Mouse (Mus musculus): Measurements from ENCODE around the gene Syndig1l. TPM values are rescaled to one million over a fixed set of nuclear protein-coding genes. Genes with fewer than 3 reads are reported as not detected.
A peak's percentile ranks its signal among the peaks of the same experiment; 100 is the strongest.

Syndig1l gene
- polyA plus RNA-seq, 1 experiment from 2014 or later = not detected

GRCm38 (mm10) chr12:84670555-84670954 is 28.1 kb downstream of the Syndig1l start:
- DNase-seq (ENCODE audit: low spot score) (no peak), ATAC-seq (ENCODE audit: low FRiP score, low TSS enrichment) (no peak)
- Histone ChIP-seq H3K27ac (replicated peaks) (no peak overlapping the region), H3K9me3 (ENCODE audit: control insufficient read depth, low read length) (no peaks in the 10 kb centered on the region), H3K9ac (ENCODE audit: low read length) (no peak overlapping the region), H3K27me3 (ENCODE audit: control insufficient read depth, insufficient read depth, low read length) (no peaks in the 10 kb centered on the region), H3K36me3 (ENCODE audit: control insufficient read depth, insufficient read depth, low read length) (no peaks in the 10 kb centered on the region), H3K4me1 (replicated peaks; ENCODE audit: control insufficient read depth, insufficient read depth) (no peaks in the 10 kb centered on the region), H3K4me2 (replicated peaks; ENCODE audit: low read depth) (no peak overlapping the region), H3K4me3 (ENCODE audit: low read depth, low read length) (no peak overlapping the region)
- TF ChIP-seq CTCF (IDR thresholded peaks at IDR 0.05; ENCODE audit: low read depth) (peak; percentile 43), EP300 (optimal IDR thresholded peaks at IDR 0.05) (no peak)
- 88% methylated on average over 3 of the region's 3 CpGs for WGBS

GRCm38 (mm10) chr12:84653912-84654311 is 44.7 kb downstream of the Syndig1l start:
- no peak overlapping the region for H3K4me2 ChIP-seq (replicated peaks; ENCODE audit: low read depth)
- H3K27ac ChIP-seq (replicated peaks) = no peak overlapping the region
- no peaks in the 10 kb centered on the region for H3K27me3 ChIP-seq (ENCODE audit: control insufficient read depth, insufficient read depth, low read length)
- H3K9ac ChIP-seq (ENCODE audit: low read length) = no peak overlapping the region
- ATAC-seq (ENCODE audit: low FRiP score, low TSS enrichment) (no peak), DNase-seq (ENCODE audit: low spot score) (peak; percentile 54)
- 22% methylated on average over 3 of the region's 3 CpGs for WGBS
- no peaks in the 10 kb centered on the region for H3K9me3 ChIP-seq (ENCODE audit: control insufficient read depth, low read length)
- no peak overlapping the region for H3K4me3 ChIP-seq (ENCODE audit: low read depth, low read length)
- H3K36me3 ChIP-seq (ENCODE audit: control insufficient read depth, insufficient read depth, low read length) = no peaks in the 10 kb centered on the region
- H3K4me1 ChIP-seq (replicated peaks; ENCODE audit: control insufficient read depth, insufficient read depth) = no peaks in the 10 kb centered on the region
- TF ChIP-seq CTCF (IDR thresholded peaks at IDR 0.05; ENCODE audit: low read depth) (peak; percentile 98), EP300 (optimal IDR thresholded peaks at IDR 0.05) (no peak)

GRCm38 (mm10) chr12:84650234-84650633 is 48.4 kb downstream of the Syndig1l start:
- WGBS = 84% methylated on average over 13 of the region's 13 CpGs
- TF ChIP-seq EP300 (optimal IDR thresholded peaks at IDR 0.05) (no peak), CTCF (IDR thresholded peaks at IDR 0.05; ENCODE audit: low read depth) (no peak)

GRCm38 (mm10) chr12:84640654-84641053 is 58.0 kb downstream of the Syndig1l start, which contains the start of gene Vrtn:
Gene Vrtn (plus strand): TSS chr12:84641019.
- WGBS = 9% methylated on average over 9 of the region's 9 CpGs
- Histone ChIP-seq H3K9me3 (ENCODE audit: control insufficient read depth, low read length) (no peaks in the 10 kb centered on the region), H3K36me3 (ENCODE audit: control insufficient read depth, insufficient read depth, low read length) (no peaks in the 10 kb centered on the region), H3K27ac (replicated peaks) (no peak within 1 kb of the TSS), H3K4me1 (replicated peaks; ENCODE audit: control insufficient read depth, insufficient read depth) (no peaks in the 10 kb centered on the region), H3K27me3 (ENCODE audit: control insufficient read depth, insufficient read depth, low read length) (no peaks in the 10 kb centered on the region), H3K4me2 (replicated peaks; ENCODE audit: low read depth) (no peak within 1 kb of the TSS), H3K9ac (ENCODE audit: low read length) (no peak within 1 kb of the TSS), H3K4me3 (ENCODE audit: low read depth, low read length) (no peak within 1 kb of the TSS)
- DNase-seq (ENCODE audit: low spot score) (no peak), ATAC-seq (ENCODE audit: low FRiP score, low TSS enrichment) (no peak)
- TF ChIP-seq EP300 (optimal IDR thresholded peaks at IDR 0.05) = no peak

More at GRCm38 (mm10) chr12:84650234-84650633, 48.4 kb downstream of the Syndig1l start:
- Histone ChIP-seq H3K27ac (replicated peaks) (no peak overlapping the region), H3K9ac (ENCODE audit: low read length) (no peak overlapping the region), H3K4me2 (replicated peaks; ENCODE audit: low read depth) (no peak overlapping the region), H3K9me3 (ENCODE audit: control insufficient read depth, low read length) (no peaks in the 10 kb centered on the region), H3K36me3 (ENCODE audit: control insufficient read depth, insufficient read depth, low read length) (no peaks in the 10 kb centered on the region), H3K4me1 (replicated peaks; ENCODE audit: control insufficient read depth, insufficient read depth) (no peaks in the 10 kb centered on the region), H3K4me3 (ENCODE audit: low read depth, low read length) (no peak overlapping the region), H3K27me3 (ENCODE audit: control insufficient read depth, insufficient read depth, low read length) (no peaks in the 10 kb centered on the region)
- DNase-seq (ENCODE audit: low spot score) (no peak), ATAC-seq (ENCODE audit: low FRiP score, low TSS enrichment) (no peak)

GRCm38 (mm10) chr12:84640253-84640652 is 58.4 kb downstream of the Syndig1l start:
- ATAC-seq (ENCODE audit: low FRiP score, low TSS enrichment) = no peak
- Histone ChIP-seq H3K9me3 (ENCODE audit: control insufficient read depth, low read length) (no peaks in the 10 kb centered on the region), H3K4me3 (ENCODE audit: low read depth, low read length) (no peak overlapping the region), H3K27me3 (ENCODE audit: control insufficient read depth, insufficient read depth, low read length) (no peaks in the 10 kb centered on the region), H3K36me3 (ENCODE audit: control insufficient read depth, insufficient read depth, low read length) (no peaks in the 10 kb centered on the region), H3K9ac (ENCODE audit: low read length) (no peak overlapping the region), H3K4me1 (replicated peaks; ENCODE audit: control insufficient read depth, insufficient read depth) (no peaks in the 10 kb centered on the region), H3K27ac (replicated peaks) (no peak overlapping the region), H3K4me2 (replicated peaks; ENCODE audit: low read depth) (no peak overlapping the region)
- no peak for DNase-seq (ENCODE audit: low spot score)
- no peak for TF ChIP-seq CTCF (IDR thresholded peaks at IDR 0.05; ENCODE audit: low read depth)
- no peak for TF ChIP-seq EP300 (optimal IDR thresholded peaks at IDR 0.05)
- WGBS = 18% methylated on average over 5 of the region's 6 CpGs

- no peak overlapping the region for H3K4me3 ChIP-seq (ENCODE audit: low read depth, low read length)
- H3K27me3 ChIP-seq (ENCODE audit: control insufficient read depth, insufficient read depth, low read length) = no peaks in the 10 kb centered on the region
- WGBS = 53% methylated on average over 3 of the region's 3 CpGs
- H3K9me3 ChIP-seq (ENCODE audit: control insufficient read depth, low read length) = no peaks in the 10 kb centered on the region
- H3K4me1 ChIP-seq (replicated peaks; ENCODE audit: control insufficient read depth, insufficient read depth) = no peaks in the 10 kb centered on the region
- no peaks in the 10 kb centered on the region for H3K36me3 ChIP-seq (ENCODE audit: control insufficient read depth, insufficient read depth, low read length)
- H3K9ac ChIP-seq (ENCODE audit: low read length) = no peak overlapping the region
- no peak overlapping the region for H3K4me2 ChIP-seq (replicated peaks; ENCODE audit: low read depth)
- DNase-seq (ENCODE audit: low spot score) = no peak
- ATAC-seq (ENCODE audit: low FRiP score, low TSS enrichment) = no peak
- TF ChIP-seq EP300 (optimal IDR thresholded peaks at IDR 0.05) (no peak), CTCF (IDR thresholded peaks at IDR 0.05; ENCODE audit: low read depth) (no peak)
- no peak overlapping the region for H3K27ac ChIP-seq (replicated peaks)
Observed at GRCm38 (mm10) chr12:84631867-84632266, 66.8 kb downstream of the Syndig1l start.

Other genes with a start within 250 kb of the Syndig1l start
- 43.4 and 52.1 TPM in 2 replicates for gene Aldh6a1, start 247.8 kb downstream of the Syndig1l start, polyA plus RNA-seq (2015; fragmentation: Nextera tagmentation; extraction: Ambion mirVana)
- 8.5 and 8.7 TPM in 2 replicates for gene Lin52, start 247.4 kb downstream of the Syndig1l start, polyA plus RNA-seq (2015; fragmentation: Nextera tagmentation; extraction: Ambion mirVana)
- not detected in 2 replicates for gene Vsx2, start 129.1 kb downstream of the Syndig1l start, polyA plus RNA-seq (2015; fragmentation: Nextera tagmentation; extraction: Ambion mirVana)
- gene Abcd4, start 81.4 kb downstream of the Syndig1l start, polyA plus RNA-seq (2015; fragmentation: Nextera tagmentation; extraction: Ambion mirVana) = 6.0 and 6.1 TPM in 2 replicates
- gene Vrtn, start 57.8 kb downstream of the Syndig1l start, polyA plus RNA-seq (2015; fragmentation: Nextera tagmentation; extraction: Ambion mirVana) = 0.02 TPM in 1 of 2 replicates, not detected in the other
- gene Npc2, start 74.3 kb upstream of the Syndig1l start, polyA plus RNA-seq (2015; fragmentation: Nextera tagmentation; extraction: Ambion mirVana) = 49.0 and 49.4 TPM in 2 replicates
- 73.0 and 75.2 TPM in 2 replicates for gene Isca2, start 74.4 kb upstream of the Syndig1l start, polyA plus RNA-seq (2015; fragmentation: Nextera tagmentation; extraction: Ambion mirVana)
- 1.3 and 1.4 TPM in 2 replicates for gene Ltbp2, start 177.7 kb upstream of the Syndig1l start, polyA plus RNA-seq (2015; fragmentation: Nextera tagmentation; extraction: Ambion mirVana)

Data from stomach, postnatal 0 days (tissue).